Mouse (Mus musculus) heart, embryonic 14.5 days (tissue): ENCODE results near the gene Ksr1. TPM values are rescaled to one million over a fixed set of nuclear protein-coding genes. Genes with fewer than 3 reads are reported as not detected.

ENCODE experiments used
- ATAC-seq: fragments of 200-750 bp; cut with Nextera tagmentation; 2 replicates; pipeline ENCODE4 v1.8.0; 2017; ENCODE audit warnings: low read depth, moderate TSS enrichment; ENCODE audit not compliant: insufficient number of reproducible peaks, insufficient read depth, low FRiP score
- H3K27ac ChIP-seq, 2 experiments: fragments of 200-500 bp in 1 of 2; fragments of 300-500 bp in 1 of 2; sonication (generic) in 1 of 2; replicated peaks in 1 of 2; 2 replicates each; pipeline ENCODE4 v1.5.1; 2012 to 2014; ENCODE audit warnings: low read depth in 2 of 2, low read length in 2 of 2, control low read depth in 1 of 2, mild to moderate bottlenecking in 1 of 2, mixed read lengths in 1 of 2; ENCODE audit not compliant: control insufficient read depth in 1 of 2, insufficient read depth in 1 of 2
- H3K27me3 ChIP-seq: fragments of 300-500 bp; sonication (generic); 2 replicates; pipeline ENCODE4 v1.6.1; 2014; ENCODE audit warnings: mild to moderate bottlenecking, low read length, control low read depth; ENCODE audit not compliant: control insufficient read depth, insufficient read depth
- H3K36me3 ChIP-seq: fragments of 300-500 bp; sonication (generic); 2 replicates; pipeline ENCODE4 v1.6.1; 2014; ENCODE audit warnings: mild to moderate bottlenecking, control low read depth, low read length, mixed read lengths; ENCODE audit not compliant: control insufficient read depth, insufficient read depth
- H3K4me1 ChIP-seq, 2 experiments: fragments of 200-500 bp in 1 of 2; fragments of 300-500 bp in 1 of 2; sonication (generic) in 1 of 2; 2 replicates each; pipeline ENCODE4 v1.6.1; 2012 to 2014; ENCODE audit warnings: low read length in 2 of 2, control low read depth in 1 of 2, mixed read lengths in 1 of 2; ENCODE audit not compliant: control insufficient read depth in 2 of 2, insufficient read depth in 2 of 2
- H3K4me2 ChIP-seq: fragments of 300-500 bp; sonication (generic); 2 replicates; pipeline ENCODE4 v1.6.1; 2014; ENCODE audit warnings: mild to moderate bottlenecking, low read length
- H3K4me3 ChIP-seq, 2 experiments: fragments of 200-500 bp in 1 of 2; fragments of 300-500 bp in 1 of 2; sonication (generic) in 1 of 2; 2 replicates each; pipeline ENCODE4 v1.5.1; 2012 to 2014; ENCODE audit warnings: low read length in 2 of 2, mild to moderate bottlenecking in 2 of 2, control low read depth in 1 of 2, low read depth in 1 of 2, moderate library complexity in 1 of 2; ENCODE audit not compliant: control insufficient read depth in 1 of 2, insufficient read depth in 1 of 2
- H3K9ac ChIP-seq: fragments of 300-500 bp; sonication (generic); 2 replicates; pipeline ENCODE4 v1.6.1; 2014; ENCODE audit warnings: mild to moderate bottlenecking, low read length
- H3K9me3 ChIP-seq: fragments of 300-500 bp; sonication (generic); 2 replicates; pipeline ENCODE4 v1.6.1; 2016; ENCODE audit warnings: low read length, control low read depth; ENCODE audit not compliant: control insufficient read depth
- WGBS: fragments of 180-500 bp; shearing (Covaris S2); extraction: QIAGEN DNeasy Blood & Tissue Kit; methylation state at CpG from one replicate; pipeline ENCODE4 v1.1.7; 2014; 5-methylcytosine and 5-hydroxymethylcytosine counted together
- polyA plus RNA-seq: library from polyadenylated mRNA; unstranded; fragments of >200 nt; fragmentation: Nextera tagmentation; extraction: Ambion mirVana; gene quantifications from 2 replicates; pipeline ENCODE4 v1.2.1, GENCODE M21; 2014

The Ksr1 gene
- polyA plus RNA-seq, 1 experiment from 2014 or later, result 5.8 TPM

- Histone ChIP-seq H3K4me2 (no peak overlapping the region), H3K27me3 (no peaks in the 10 kb centered on the region), H3K4me3 (no peak overlapping the region), H3K4me1 (peaks cover 11 to 20% of the 10 kb centered on the region in 2 experiments; a peak in 3 of 4 replicates), H3K27ac (no peak overlapping the region), H3K9ac (no peak overlapping the region), H3K9me3 (no peaks in the 10 kb centered on the region), H3K36me3 (no peaks in the 10 kb centered on the region)
- ATAC-seq, result no peak
- 87% methylated on average over 6 of the region's 6 CpGs for WGBS
Measured at GRCm38 (mm10) chr11:79161077-79161758, 15.0 kb upstream of the Ksr1 start.

GRCm38 (mm10) chr11:79160127-79160526, 13.9 kb upstream of the Ksr1 start:
- Histone ChIP-seq H3K4me3 (no peak overlapping the region), H3K4me2 (no peak overlapping the region), H3K4me1 (peaks cover 11 to 20% of the 10 kb centered on the region in 2 experiments; a peak in 3 of 4 replicates), H3K27me3 (no peaks in the 10 kb centered on the region), H3K9ac (no peak overlapping the region), H3K27ac (no peak overlapping the region), H3K36me3 (no peaks in the 10 kb centered on the region), H3K9me3 (no peaks in the 10 kb centered on the region)
- 78% methylated on average over 6 of the region's 6 CpGs for WGBS
- no peak for ATAC-seq

DNA sequence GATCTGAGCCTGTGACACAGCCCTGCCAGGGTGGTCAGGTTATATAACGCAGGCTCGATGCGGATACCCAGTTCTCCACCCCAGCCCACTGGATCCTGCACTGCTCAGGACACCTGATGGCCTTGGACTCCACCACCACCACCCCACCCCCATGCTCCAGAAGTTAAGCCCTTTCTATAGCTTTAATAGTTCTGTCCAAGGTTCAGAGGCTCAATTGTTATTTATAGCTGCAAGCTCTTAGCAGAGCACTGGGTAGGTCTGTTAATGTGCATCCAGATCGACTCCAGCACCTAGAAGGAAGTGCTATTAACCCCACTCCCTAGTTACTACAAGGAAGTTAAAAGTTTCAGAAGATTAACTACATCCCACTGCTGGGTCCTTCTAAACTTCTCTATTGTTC, 11.5 kb upstream of the Ksr1 start:
- no peak for ATAC-seq

GRCm38 (mm10) chr11:79155348-79155747, 9.1 kb upstream of the Ksr1 start:
- peaks cover 10 to 11% of the 10 kb centered on the region in 2 experiments; a peak in 3 of 4 replicates for H3K4me1 ChIP-seq
- H3K36me3 ChIP-seq, result no peaks in the 10 kb centered on the region
- H3K9ac ChIP-seq, result no peak overlapping the region
- no peaks in the 10 kb centered on the region for H3K27me3 ChIP-seq
- H3K9me3 ChIP-seq, result no peaks in the 10 kb centered on the region
- ATAC-seq, result no peak
- no peak overlapping the region for H3K4me3 ChIP-seq
- no peak overlapping the region for H3K27ac ChIP-seq
- H3K4me2 ChIP-seq, result no peak overlapping the region
- 75% methylated on average over 6 of the region's 6 CpGs for WGBS

More for the DNA sequence above, 11.5 kb upstream of the Ksr1 start:
- no peaks in the 10 kb centered on the region for H3K36me3 ChIP-seq
- no peak overlapping the region for H3K9ac ChIP-seq
- WGBS, result 57% methylated on average over 4 of the region's 4 CpGs
- H3K4me2 ChIP-seq, result no peak overlapping the region
- H3K4me1 ChIP-seq, result peaks cover 8 to 11% of the 10 kb centered on the region in 2 experiments; a peak in 3 of 4 replicates
- H3K27ac ChIP-seq, result peak overlapping the region; percentile 30 to 49; a peak in 2 of 4 replicates
- H3K9me3 ChIP-seq, result no peaks in the 10 kb centered on the region
- H3K4me3 ChIP-seq, result no peak overlapping the region
- H3K27me3 ChIP-seq, result no peaks in the 10 kb centered on the region

- H3K4me2 ChIP-seq, result no peak overlapping the region
- ATAC-seq, result no peak
- H3K9ac ChIP-seq, result no peak overlapping the region
- 59% methylated on average over 5 of the region's 5 CpGs for WGBS
- no peaks in the 10 kb centered on the region for H3K9me3 ChIP-seq
- peaks cover 4 to 6% of the 10 kb centered on the region in 2 experiments; a peak in 2 of 4 replicates for H3K4me1 ChIP-seq
- H3K27ac ChIP-seq, result no peak overlapping the region
- H3K4me3 ChIP-seq, result no peak overlapping the region
- H3K27me3 ChIP-seq, result no peaks in the 10 kb centered on the region
- H3K36me3 ChIP-seq, result no peaks in the 10 kb centered on the region
Measured at GRCm38 (mm10) chr11:79152696-79153095, 6.5 kb upstream of the Ksr1 start.

- Histone ChIP-seq H3K4me3 (no peak overlapping the region), H3K9me3 (no peaks in the 10 kb centered on the region), H3K27me3 (no peaks in the 10 kb centered on the region), H3K4me2 (no peak overlapping the region), H3K9ac (no peak overlapping the region), H3K27ac (no peak overlapping the region), H3K4me1 (0 out of 4 replicates have a peak, but pooled peaks cover 0 to 2% of the 10 kb centered on the region in 2 experiments), H3K36me3 (no peaks in the 10 kb centered on the region)
- 59% methylated on average over 7 of the region's 7 CpGs for WGBS
- ATAC-seq, result no peak
Measured at GRCm38 (mm10) chr11:79151874-79152273, 5.7 kb upstream of the Ksr1 start.

- ATAC-seq, result no peak
- whole genome bisulfite sequencing, result 60% methylated on average over 3 of the region's 3 CpGs
- Histone ChIP-seq H3K4me1 (0 out of 4 replicates have a peak, but pooled peaks cover 0 to 2% of the 10 kb centered on the region in 2 experiments), H3K9ac (no peak overlapping the region), H3K27me3 (no peaks in the 10 kb centered on the region), H3K4me3 (no peak overlapping the region), H3K4me2 (no peak overlapping the region), H3K36me3 (no peaks in the 10 kb centered on the region), H3K27ac (no peak overlapping the region), H3K9me3 (no peaks in the 10 kb centered on the region)
Measured at GRCm38 (mm10) chr11:79150301-79150700, 4.1 kb upstream of the Ksr1 start.
